In genomic region chr3:100858334-100859002, GRCm38 (mm10) we compare ENCODE assay signal across 14 mouse cellular contexts. TPM values are rescaled to one million over a fixed set of nuclear protein-coding genes. Genes with fewer than 3 reads are reported as not detected.
DNase-seq lines count a peak whose midpoint lies in the region.
"Had no signal": no experiment of that assay in that cellular context is flagged by ENCODE, and none has a peak within 500 bp of the region (broad histone marks: within the 10 kb centered on the region; RNA-seq: fewer than 3 reads in every experiment).

No protein-coding gene starts in this region.

- peak; percentile 76 to 82 for DNase-seq in cerebellum, postnatal 10 days
- DNase-seq in cerebellum, adult 11 months = no peak
- DNase-seq in heart, postnatal 4 days = peak; percentile 6
- no peak for DNase-seq in heart, embryonic 10.5 days (ENCODE audit: low spot score)
- peak; percentile 25 for DNase-seq in ovary, postnatal 36 days (ENCODE audit: low spot score)
- DNase-seq in ovary, postnatal 14 days (ENCODE audit: low spot score) = no peak
- no peak for DNase-seq in retina, postnatal 1 day
- DNase-seq: B cell, adult 2 months; liver, embryonic 13.5 days; right cerebral cortex, postnatal 14 days; thymus, postnatal 25 days had no signal

- 90% methylated on average over 5 of the region's 5 CpGs for WGBS in heart, embryonic 10.5 days

- H3K27ac ChIP-seq in heart, embryonic 10.5 days = no peak overlapping the region
- H3K27ac ChIP-seq: liver, embryonic 13.5 days had no signal

- H3K27me3 ChIP-seq in heart, embryonic 10.5 days (ENCODE audit: insufficient read depth, poor library complexity, severe bottlenecking) = no peaks in the 10 kb centered on the region
- H3K27me3 ChIP-seq: liver, embryonic 13.5 days had no signal

- no peaks in the 10 kb centered on the region for H3K36me3 ChIP-seq in heart, embryonic 10.5 days
- H3K36me3 ChIP-seq: liver, embryonic 13.5 days had no signal

- no peak overlapping the region for H3K4me3 ChIP-seq in heart, embryonic 10.5 days
- H3K4me3 ChIP-seq: liver, embryonic 13.5 days; myocyte had no signal

- H3K4me1 ChIP-seq in heart, embryonic 10.5 days = peaks cover 9% of the 10 kb centered on the region
- H3K4me1 ChIP-seq: liver, embryonic 13.5 days had no signal

- no peaks in the 10 kb centered on the region for H3K9me3 ChIP-seq in heart, embryonic 10.5 days
- H3K9me3 ChIP-seq: liver, embryonic 13.5 days had no signal

RNA-seq across cellular contexts. Expression of gene Vtcn1, which starts 33.2 kb away (rescaled TPM):
- under 1 TPM; 0.63 to 0.95 TPM for total RNA-seq in heart, postnatal 4 days (2021)
- polyA plus RNA-seq in heart, embryonic 10.5 days (2016; fragmentation: Nextera tagmentation; extraction: Ambion mirVana) = 0.05 TPM in 2 replicates
- polyA plus RNA-seq: limb, embryonic 11.5 days; liver, embryonic 13.5 days; midbrain, embryonic 11.5 days had no signal

Comparison
In these comparisons a context has a peak if more than half of its experiments do, and no peak if none do; other contexts are left out.
1. DNase-seq: peak in cerebellum, postnatal 10 days (2 of 2), heart, postnatal 4 days (single experiment) and ovary, postnatal 36 days (single experiment); none in cerebellum, adult 11 months (single experiment), heart, embryonic 10.5 days (single experiment), ovary, postnatal 14 days (single experiment) and retina, postnatal 1 day (single experiment).